Mouse (Mus musculus): Measurements from ENCODE around the gene Hmmr. TPM values are rescaled to one million over a fixed set of nuclear protein-coding genes. Genes with fewer than 3 reads are reported as not detected.

Hmmr gene
- 2.6 and 2.9 TPM in 2 replicates for polyA plus RNA-seq (2012; rRNA removed)

DNA sequence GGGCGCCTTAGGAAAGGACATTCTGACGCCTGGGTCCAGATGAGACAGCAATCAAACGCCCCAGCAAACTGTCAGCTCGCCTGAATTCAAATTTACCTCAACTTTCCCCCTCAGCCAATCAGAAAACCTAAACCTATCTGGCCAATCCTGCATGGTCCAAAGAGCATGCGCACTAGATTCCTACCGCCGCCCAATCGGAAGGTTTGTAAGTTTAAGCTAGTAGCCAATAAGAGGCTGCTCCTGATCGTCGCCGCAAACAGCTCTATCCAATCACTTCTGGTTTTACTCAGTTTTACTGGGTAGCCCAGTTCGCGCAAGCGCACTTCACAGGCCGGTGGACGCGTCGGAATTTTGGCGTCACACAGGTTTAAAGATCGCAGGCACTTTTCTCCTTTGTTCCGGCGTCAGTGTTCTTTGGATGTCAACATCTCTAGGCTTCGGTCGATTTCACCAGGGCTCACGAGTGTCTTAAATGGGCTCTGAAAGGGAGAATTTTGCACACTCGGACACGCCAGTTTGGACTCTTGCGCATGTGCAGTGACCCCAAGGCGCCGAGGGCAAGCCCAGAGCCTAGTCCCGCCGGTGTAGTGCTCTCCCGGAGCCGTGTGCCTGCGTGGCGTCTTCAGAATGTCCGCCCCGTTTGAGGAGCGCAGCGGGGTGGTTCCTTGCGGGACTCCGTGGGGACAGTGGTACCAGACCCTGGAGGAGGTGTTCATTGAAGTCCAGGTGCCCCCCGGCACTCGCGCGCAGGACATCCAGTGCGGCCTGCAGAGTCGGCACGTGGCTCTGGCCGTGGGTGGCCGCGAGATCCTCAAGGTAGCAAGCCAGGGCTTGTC, at the start of gene Hmmr, which contains the start of gene Nudcd2:
TSS of gene Hmmr (minus strand) at position 84 of the 836 bp plus-strand sequence.
TSS of gene Nudcd2 (plus strand) at position 329 of the 836 bp plus-strand sequence.
- Histone ChIP-seq H3K4me3 (ENCODE audit: extremely low read depth, insufficient read depth, insufficient read length) (peak within 1 kb of the TSS; percentile 84), H3K27ac (ENCODE audit: insufficient read depth, low read length) (peak within 1 kb of the TSS; percentile 68), H3K36me3 (ENCODE audit: control insufficient read depth, insufficient read depth, low read length) (peaks cover 8% of the 10 kb centered on the region), H3K4me1 (ENCODE audit: control insufficient read depth, insufficient read depth, insufficient read length) (peaks cover 3% of the 10 kb centered on the region; the same call in 1 of the 2 replicates), H3K27me3 (ENCODE audit: control insufficient read depth, insufficient read depth, low read length) (no peaks in the 10 kb centered on the region)
- TF ChIP-seq CTCF (IDR thresholded peaks at IDR 0.05; ENCODE audit: extremely low read depth, insufficient read depth, insufficient read length, insufficient replicate concordance), result no peak
- TF ChIP-seq POLR2A (IDR thresholded peaks at IDR 0.05; ENCODE audit: low read depth, low read length), result peak; percentile 26; the same call in 1 of the 2 replicates
- DNase-seq (ENCODE audit: low read depth in 1 of 2, low spot score in 2 of 2), result peak; percentile 86 to 95
- WGBS, result under 1% methylated on average over 52 of the region's 52 CpGs

DNA sequence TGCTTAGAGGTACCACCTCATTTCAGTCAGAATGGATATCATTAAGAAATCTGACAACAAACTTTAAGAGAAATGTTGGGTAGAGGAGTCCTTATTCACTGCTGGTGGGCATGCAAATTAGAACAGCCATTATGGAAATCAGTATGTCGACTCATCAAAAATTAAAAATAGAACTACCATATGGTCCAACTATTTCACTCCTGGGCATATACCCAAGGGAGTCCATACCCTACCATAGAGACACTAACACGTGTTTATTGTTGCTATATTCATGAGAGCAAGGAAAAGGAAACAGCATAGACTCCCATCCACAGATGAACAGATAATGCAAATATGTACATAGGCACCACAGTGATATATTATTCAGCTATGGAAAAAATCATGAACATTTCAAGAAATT, 48.6 kb upstream of the Hmmr start:
- Histone ChIP-seq H3K27ac (ENCODE audit: insufficient read depth, low read length) (no peak overlapping the region), H3K4me3 (ENCODE audit: extremely low read depth, insufficient read depth, insufficient read length) (no peak overlapping the region), H3K4me1 (ENCODE audit: control insufficient read depth, insufficient read depth, insufficient read length) (no peaks in the 10 kb centered on the region), H3K27me3 (ENCODE audit: control insufficient read depth, insufficient read depth, low read length) (no peaks in the 10 kb centered on the region), H3K36me3 (ENCODE audit: control insufficient read depth, insufficient read depth, low read length) (no peaks in the 10 kb centered on the region)
- WGBS, result 65% methylated on average over 2 of the region's 2 CpGs
- TF ChIP-seq CTCF (IDR thresholded peaks at IDR 0.05; ENCODE audit: extremely low read depth, insufficient read depth, insufficient read length, insufficient replicate concordance), result no peak
- no peak for TF ChIP-seq POLR2A (IDR thresholded peaks at IDR 0.05; ENCODE audit: low read depth, low read length)
- DNase-seq (ENCODE audit: low read depth in 1 of 2, low spot score in 2 of 2), result no peak

DNA sequence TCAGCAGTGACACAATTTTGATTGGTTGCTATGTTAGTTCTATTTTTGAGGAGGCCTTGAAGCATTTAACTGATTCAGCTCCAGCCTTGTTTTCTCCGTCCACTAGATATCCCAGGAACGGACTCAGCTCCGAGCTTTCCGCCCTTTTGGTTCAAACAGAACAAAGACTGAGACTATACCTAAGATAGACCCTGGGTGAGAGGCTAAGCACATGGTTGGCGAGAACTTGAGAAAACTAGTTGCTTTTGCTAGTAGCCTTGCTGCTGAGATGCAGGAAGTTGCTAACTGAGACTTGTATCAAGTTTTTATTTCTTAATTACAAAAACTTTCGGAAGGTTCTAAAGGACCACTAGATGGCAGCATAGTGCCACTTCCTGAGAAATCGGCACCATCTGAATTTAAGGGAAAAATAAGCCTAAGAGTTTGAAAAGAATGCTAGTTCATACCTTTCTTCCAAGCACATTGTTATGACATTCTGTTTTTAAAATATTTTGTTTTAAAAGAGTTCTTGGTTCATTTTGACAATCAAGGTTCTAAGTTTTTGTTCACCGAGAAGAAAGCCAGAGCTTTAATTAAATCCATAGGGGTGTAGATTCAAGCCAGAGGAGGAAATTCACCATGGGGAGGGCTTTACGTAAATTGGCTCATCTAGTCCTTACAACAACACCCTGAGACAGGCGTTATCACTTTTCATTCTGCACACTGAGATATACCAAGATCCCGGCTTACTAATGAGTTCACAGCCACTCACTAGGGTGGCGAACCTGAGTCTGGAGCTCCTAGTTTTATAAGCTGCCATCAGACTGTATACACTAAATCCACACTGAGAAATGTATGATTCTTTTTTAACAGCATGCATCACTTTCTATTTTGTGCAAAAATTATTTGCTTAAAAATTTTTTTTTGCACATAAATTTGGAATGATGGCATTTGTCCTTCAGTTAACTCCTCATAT, 42.4 kb upstream of the Hmmr start:
- WGBS, result 57% methylated on average over 12 of the region's 12 CpGs
- H3K4me3 ChIP-seq (ENCODE audit: extremely low read depth, insufficient read depth, insufficient read length), result no peak overlapping the region
- H3K36me3 ChIP-seq (ENCODE audit: control insufficient read depth, insufficient read depth, low read length), result no peaks in the 10 kb centered on the region
- H3K4me1 ChIP-seq (ENCODE audit: control insufficient read depth, insufficient read depth, insufficient read length), result no peaks in the 10 kb centered on the region
- TF ChIP-seq CTCF (IDR thresholded peaks at IDR 0.05; ENCODE audit: extremely low read depth, insufficient read depth, insufficient read length, insufficient replicate concordance) (no peak), POLR2A (IDR thresholded peaks at IDR 0.05; ENCODE audit: low read depth, low read length) (no peak)
- no peak overlapping the region for H3K27ac ChIP-seq (ENCODE audit: insufficient read depth, low read length)
- DNase-seq (ENCODE audit: low read depth in 1 of 2, low spot score in 2 of 2), result no peak
- no peaks in the 10 kb centered on the region for H3K27me3 ChIP-seq (ENCODE audit: control insufficient read depth, insufficient read depth, low read length)

DNA sequence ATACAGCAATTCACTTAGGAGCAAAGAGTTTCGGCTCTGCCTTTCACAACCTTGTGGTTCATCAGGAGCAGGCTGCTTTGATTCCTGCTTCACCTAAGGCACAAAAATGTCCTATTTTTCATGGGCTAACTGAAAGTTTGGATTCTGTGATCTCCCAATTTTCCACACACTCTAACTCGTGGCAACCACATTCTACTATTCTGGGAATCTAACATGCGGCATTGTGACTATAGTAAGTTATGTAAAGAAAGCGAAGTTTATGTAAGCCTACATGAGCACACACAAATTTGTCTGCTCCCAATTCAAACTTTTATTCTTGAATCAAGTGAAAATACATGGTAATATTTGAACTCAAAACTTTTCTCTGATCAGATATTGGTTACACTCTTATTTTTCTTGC, 31.5 kb upstream of the Hmmr start:
- Histone ChIP-seq H3K4me3 (ENCODE audit: extremely low read depth, insufficient read depth, insufficient read length) (no peak overlapping the region), H3K4me1 (ENCODE audit: control insufficient read depth, insufficient read depth, insufficient read length) (no peaks in the 10 kb centered on the region), H3K27me3 (ENCODE audit: control insufficient read depth, insufficient read depth, low read length) (no peaks in the 10 kb centered on the region), H3K27ac (ENCODE audit: insufficient read depth, low read length) (no peak overlapping the region), H3K36me3 (ENCODE audit: control insufficient read depth, insufficient read depth, low read length) (no peaks in the 10 kb centered on the region)
- no peak for DNase-seq (ENCODE audit: low read depth in 1 of 2, low spot score in 2 of 2)
- WGBS, result 75% methylated on average over 4 of the region's 4 CpGs
- TF ChIP-seq CTCF (IDR thresholded peaks at IDR 0.05; ENCODE audit: extremely low read depth, insufficient read depth, insufficient read length, insufficient replicate concordance), result no peak
- TF ChIP-seq POLR2A (IDR thresholded peaks at IDR 0.05; ENCODE audit: low read depth, low read length), result no peak

DNA sequence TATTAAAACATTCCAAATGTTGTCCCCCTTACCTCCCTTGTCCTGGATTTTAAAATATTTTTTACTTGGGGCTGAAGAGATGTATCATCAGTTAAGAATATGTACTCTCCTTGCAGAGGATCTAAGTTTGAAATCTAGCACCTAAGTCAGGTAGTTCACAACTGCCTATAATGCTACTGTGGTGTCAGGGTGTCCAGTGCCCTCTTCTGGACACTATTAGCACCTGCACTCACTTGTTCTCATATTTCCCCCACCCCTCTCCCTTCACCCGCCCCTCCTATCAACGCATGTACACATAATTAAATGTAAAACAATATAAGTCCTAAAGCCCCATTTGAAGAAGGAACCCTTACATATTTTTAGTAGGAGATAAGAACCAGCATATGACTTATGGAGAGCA, 30.2 kb upstream of the Hmmr start:
- Histone ChIP-seq H3K27ac (ENCODE audit: insufficient read depth, low read length) (no peak overlapping the region), H3K4me3 (ENCODE audit: extremely low read depth, insufficient read depth, insufficient read length) (no peak overlapping the region), H3K4me1 (ENCODE audit: control insufficient read depth, insufficient read depth, insufficient read length) (no peaks in the 10 kb centered on the region), H3K36me3 (ENCODE audit: control insufficient read depth, insufficient read depth, low read length) (no peaks in the 10 kb centered on the region), H3K27me3 (ENCODE audit: control insufficient read depth, insufficient read depth, low read length) (no peaks in the 10 kb centered on the region)
- DNase-seq (ENCODE audit: low read depth in 1 of 2, low spot score in 2 of 2), result peak; percentile 7 to 32
- no peak for TF ChIP-seq POLR2A (IDR thresholded peaks at IDR 0.05; ENCODE audit: low read depth, low read length)
- peak; percentile 44; the same call in 1 of the 2 replicates for TF ChIP-seq CTCF (IDR thresholded peaks at IDR 0.05; ENCODE audit: extremely low read depth, insufficient read depth, insufficient read length, insufficient replicate concordance)
- 22% methylated on average over 2 of the region's 2 CpGs for WGBS

DNA sequence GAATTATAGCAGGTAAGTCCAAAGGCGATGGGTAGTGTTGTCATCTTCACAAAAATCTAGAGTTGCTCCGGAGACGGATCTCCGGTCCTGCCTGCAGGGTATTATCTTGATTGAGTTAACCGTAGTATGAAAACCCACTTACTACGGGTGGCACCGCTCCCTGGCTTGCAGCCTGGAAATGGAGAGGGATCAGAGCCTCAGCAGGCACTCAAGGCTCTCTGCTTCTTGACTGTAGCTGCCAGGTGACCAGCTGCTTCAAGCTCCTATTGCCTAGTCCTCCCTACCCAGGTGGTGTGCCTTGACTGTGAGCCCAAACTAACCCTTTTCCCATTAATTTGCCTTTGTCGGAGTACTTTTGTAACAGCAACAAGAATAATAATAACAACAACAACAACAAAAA, 26.7 kb upstream of the Hmmr start:
- Histone ChIP-seq H3K4me1 (ENCODE audit: control insufficient read depth, insufficient read depth, insufficient read length) (no peaks in the 10 kb centered on the region), H3K36me3 (ENCODE audit: control insufficient read depth, insufficient read depth, low read length) (no peaks in the 10 kb centered on the region), H3K4me3 (ENCODE audit: extremely low read depth, insufficient read depth, insufficient read length) (no peak overlapping the region), H3K27me3 (ENCODE audit: control insufficient read depth, insufficient read depth, low read length) (no peaks in the 10 kb centered on the region), H3K27ac (ENCODE audit: insufficient read depth, low read length) (no peak overlapping the region)
- TF ChIP-seq POLR2A (IDR thresholded peaks at IDR 0.05; ENCODE audit: low read depth, low read length), result no peak
- TF ChIP-seq CTCF (IDR thresholded peaks at IDR 0.05; ENCODE audit: extremely low read depth, insufficient read depth, insufficient read length, insufficient replicate concordance), result no peak
- WGBS, result 84% methylated on average over 8 of the region's 8 CpGs
- DNase-seq (ENCODE audit: low read depth in 1 of 2, low spot score in 2 of 2), result no peak

Measured in spleen, adult 2 months (tissue).